Comparison of ENCODE assay signal across 15 mouse cellular contexts in the genomic region with DNA sequence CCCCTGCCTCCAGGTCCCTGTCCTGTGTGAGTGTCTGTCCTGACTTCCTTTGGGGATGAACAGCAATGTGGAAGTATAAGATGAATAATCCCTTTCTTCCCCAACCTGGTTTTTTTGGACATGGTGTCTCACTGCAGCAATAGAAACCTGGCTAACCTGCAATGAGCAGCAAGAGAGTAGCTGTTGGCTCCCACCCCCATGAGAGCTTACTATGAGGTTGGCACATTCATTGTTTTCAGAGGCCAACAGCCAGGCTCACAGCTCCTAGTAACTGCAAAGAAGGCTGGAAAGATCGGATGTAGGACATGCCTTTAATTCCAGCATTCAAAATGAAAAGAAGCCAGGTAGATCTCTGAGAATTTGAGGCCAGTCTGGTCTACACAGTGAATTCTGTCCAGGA. TPM values are rescaled to one million over a fixed set of nuclear protein-coding genes. Genes with fewer than 3 reads are reported as not detected.
A peak's percentile ranks its signal among the peaks of the same experiment; 100 is the strongest.
DNase-seq lines count a peak whose midpoint lies in the region; ATAC-seq lines count a peak whose summit lies in the region.
"Had no signal": no experiment of that assay in that cellular context is flagged by ENCODE, and none has a peak within 500 bp of the region (broad histone marks: within the 10 kb centered on the region; RNA-seq: fewer than 3 reads in every experiment).

No protein-coding gene starts in this region.

- ATAC-seq in monocyte, adult 5-6 weeks (replicated peaks; ENCODE audit: insufficient number of reproducible peaks, low FRiP score, low TSS enrichment, poor library complexity, severe bottlenecking), result no peak
- no peak for ATAC-seq in megakaryocyte progenitor cell, adult 5-6 weeks (replicated peaks; ENCODE audit: poor library complexity)
- ATAC-seq: forebrain, embryonic 14.5 days; forebrain, embryonic 16.5 days had no signal

- peak; percentile 1 for DNase-seq in kidney, postnatal 10 days
- no peak for DNase-seq in kidney, adult 9 months
- DNase-seq in gonadal fat pad, adult 2 months (ENCODE audit: low read depth), result peak; percentile 70
- DNase-seq: adrenal gland, adult 2 months; adrenal gland, postnatal 10 days; adrenal gland, postnatal 25 days; cerebellum, adult 11 months; cerebellum, adult 18-20 months; cerebellum, adult 8-10 months; cerebellum, adult 9-11 months; cerebellum, postnatal 14 days had no signal

RNA-seq across cellular contexts. Expression of a gene that starts 9.8 kb away (rescaled TPM):
- polyA plus RNA-seq in gonadal fat pad, adult 2 months (2012; rRNA removed), result 2.4 and 6.7 TPM in 2 replicates
- total RNA-seq in monocyte, adult 5-6 weeks (2017), result 6.6 to 13.2 TPM (median 9.0 TPM) in 3 replicates
- total RNA-seq in megakaryocyte progenitor cell, adult 5-6 weeks (2015), result 6.0 and 8.0 TPM in 2 replicates
- 8.7 and 10.2 TPM in 2 replicates for total RNA-seq in megakaryocyte progenitor cell, adult 5-6 weeks (2017)
